Mouse (Mus musculus) heart, postnatal 0 days (tissue): ENCODE measurements at regions not wholly inside any gene's neighbourhood (a gene's known extent, or its start where the extent isn't known, plus 50 kb on each side); places are given as distances from the start of the nearest gene placed in this dataset.
"Not testable (repeated sequence)": the region's sequence is repeated elsewhere in the genome, so short reads cannot be mapped to it uniquely, and the experiment has no call there.

Experiments used
- CTCF ChIP-seq: IDR thresholded peaks from 2 replicates; pipeline ENCODE4 v1.5.1; 2016; ENCODE audit warnings: antibody characterized with exemption, control low read depth, low read depth
- EP300 ChIP-seq: IDR thresholded peaks from 2 replicates; pipeline ENCODE4 v1.6.1; 2016; ENCODE audit warnings: antibody characterized with exemption, low read depth

GRCm38 (mm10) chr5:51941925-51942291, 248.4 kb downstream of the Dhx15 start:
- not testable (repeated sequence) for TF ChIP-seq CTCF, EP300
